Mouse (Mus musculus): Measurements from ENCODE around the gene Xirp1.

The Xirp1 gene

GRCm38 (mm10) chr9:119970221-119970620 lies 53.2 kb downstream of the Xirp1 start:
- peak; percentile 80 for DNase-seq

GRCm38 (mm10) chr9:119969811-119970210 lies 53.6 kb downstream of the Xirp1 start:
- no peak for DNase-seq

GRCm38 (mm10) chr9:119966221-119966910 lies 57.0 kb downstream of the Xirp1 start:
- no peak for DNase-seq

GRCm38 (mm10) chr9:119965186-119965585 lies 58.2 kb downstream of the Xirp1 start:
- no peak for DNase-seq

- DNase-seq: no peak
Observed at GRCm38 (mm10) chr9:119964206-119964605, 59.2 kb downstream of the Xirp1 start.

All from cerebellum, adult 9-10 months (tissue).